Mouse (Mus musculus) C2C12 (cell line): ENCODE measurements around the gene Insyn1. TPM values are rescaled to one million over a fixed set of nuclear protein-coding genes. Genes with fewer than 3 reads are reported as not detected.

Source experiments
- H3K27me3 ChIP-seq: one replicate; pipeline ENCODE4 v1.6.1; 2011; ENCODE audit not compliant: control insufficient read depth, insufficient read depth, insufficient read length
- H3K36me3 ChIP-seq: one replicate; pipeline ENCODE4 v1.6.1; 2011; ENCODE audit not compliant: control insufficient read depth, insufficient read depth
- H3K4me3 ChIP-seq: one replicate; pipeline ENCODE4 v1.5.1; 2011; ENCODE audit warnings: mild to moderate bottlenecking, control low read depth; ENCODE audit not compliant: poor library complexity, insufficient read depth, severe bottlenecking
- H3K79me2 ChIP-seq: one replicate; pipeline ENCODE4 v1.6.1; 2011; ENCODE audit not compliant: control insufficient read depth, insufficient read depth
- H3K79me3 ChIP-seq: one replicate; pipeline ENCODE4 v1.6.1; 2011; ENCODE audit warnings: low read depth, control low read depth
- H3ac ChIP-seq: one replicate; pipeline ENCODE3; 2011; ENCODE audit warnings: low read depth; ENCODE audit not compliant: control insufficient read depth, insufficient read length
- CEBPB ChIP-seq: IDR thresholded peaks from one replicate; pipeline ENCODE4 v1.6.1; 2011; ENCODE audit warnings: low read depth, mild to moderate bottlenecking, control low read depth, moderate library complexity
- CTCF ChIP-seq: IDR thresholded peaks from one replicate; pipeline ENCODE4 v1.5.1; 2011; ENCODE audit not compliant: control insufficient read depth, insufficient read depth, insufficient read length
- FOSL1 ChIP-seq: IDR thresholded peaks from one replicate; pipeline ENCODE4 v1.8.0; 2011; ENCODE audit warnings: mild to moderate bottlenecking, low read length; ENCODE audit not compliant: poor library complexity, insufficient read depth, severe bottlenecking
- MAX ChIP-seq: IDR thresholded peaks from one replicate; pipeline ENCODE4 v1.6.1; 2011; ENCODE audit warnings: mild to moderate bottlenecking, control low read depth
- MYOD1 ChIP-seq: IDR thresholded peaks from one replicate; pipeline ENCODE4 v1.6.1; 2011; ENCODE audit warnings: low read depth; ENCODE audit not compliant: control insufficient read depth, insufficient read length
- MYOG ChIP-seq: IDR thresholded peaks from one replicate; pipeline ENCODE4 v1.6.1; 2011; ENCODE audit not compliant: control insufficient read depth, insufficient read length; ENCODE audit errors: extremely low read depth
- USF1 ChIP-seq: IDR thresholded peaks from one replicate; pipeline ENCODE4 v1.6.1; 2011; ENCODE audit warnings: low read depth, mild to moderate bottlenecking, control low read depth, moderate library complexity
- polyA plus RNA-seq: library from polyadenylated mRNA; unstranded; fragments of >200 nt; fragmentation: generic; extraction: Trizol; gene quantifications from one replicate; pipeline ENCODE4 v1.2.1, GENCODE M21; 2012; ENCODE audit warnings: missing spikeins

Gene Insyn1
- polyA plus RNA-seq, 1 experiment = 23.3 TPM

GRCm38 (mm10) chr9:58454886-58455285, 33.5 kb upstream of the Insyn1 start:
- peaks cover 35% of the 10 kb centered on the region for H3K79me2 ChIP-seq
- H3K27me3 ChIP-seq = no peaks in the 10 kb centered on the region
- H3K4me3 ChIP-seq = peak overlapping the region; percentile 34
- H3ac ChIP-seq = no peak overlapping the region
- H3K79me3 ChIP-seq = peaks cover 12% of the 10 kb centered on the region
- TF ChIP-seq USF1 = no peak
- TF ChIP-seq MYOD1 = no peak
- no peak for TF ChIP-seq CEBPB
- TF ChIP-seq MAX = no peak
- TF ChIP-seq FOSL1 = no peak
- no peak for TF ChIP-seq CTCF
- TF ChIP-seq MYOG = no peak
- H3K36me3 ChIP-seq = no peaks in the 10 kb centered on the region

- Histone ChIP-seq H3K27me3 (no peaks in the 10 kb centered on the region), H3K79me2 (peaks cover 42% of the 10 kb centered on the region), H3K36me3 (no peaks in the 10 kb centered on the region), H3K79me3 (peaks cover 15% of the 10 kb centered on the region), H3ac (no peak overlapping the region), H3K4me3 (peak overlapping the region; percentile 34)
- TF ChIP-seq MYOG (no peak), MYOD1 (no peak), USF1 (no peak), FOSL1 (no peak), CEBPB (no peak), CTCF (no peak), MAX (no peak)
These were observed 32.6 kb upstream of the Insyn1 start for GRCm38 (mm10) chr9:58455798-58456197.

DNA sequence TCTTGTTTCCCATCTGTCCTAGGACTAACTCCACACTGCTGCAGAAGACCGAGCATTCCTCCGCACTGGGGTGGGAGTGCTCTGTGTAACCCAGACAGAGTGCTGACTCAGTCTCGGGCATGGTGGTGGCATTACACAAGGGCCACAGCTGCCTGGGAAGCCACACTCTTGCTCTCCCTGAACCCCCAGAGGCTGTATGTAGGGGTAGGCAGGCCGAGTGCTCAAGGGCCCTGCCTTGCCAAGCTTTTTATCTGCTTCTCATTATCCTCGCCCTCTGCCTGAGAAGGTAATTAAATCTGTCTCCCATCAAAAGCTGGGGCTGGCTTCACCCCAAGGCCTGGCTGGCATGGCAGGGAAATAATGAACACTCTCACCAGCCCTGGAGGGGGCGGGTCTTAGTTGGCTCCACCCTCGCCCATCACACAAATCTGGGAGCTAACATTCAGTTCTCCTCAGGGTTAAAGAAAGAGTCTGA, 30.9 kb upstream of the Insyn1 start:
- no peak overlapping the region for H3K4me3 ChIP-seq
- H3K79me3 ChIP-seq = peaks cover 16% of the 10 kb centered on the region
- H3K79me2 ChIP-seq = peaks cover 59% of the 10 kb centered on the region
- H3K27me3 ChIP-seq = no peaks in the 10 kb centered on the region
- no peak overlapping the region for H3ac ChIP-seq
- H3K36me3 ChIP-seq = no peaks in the 10 kb centered on the region
- TF ChIP-seq MYOD1 (peak; percentile 40), CEBPB (peak; percentile 32), FOSL1 (no peak)

DNA sequence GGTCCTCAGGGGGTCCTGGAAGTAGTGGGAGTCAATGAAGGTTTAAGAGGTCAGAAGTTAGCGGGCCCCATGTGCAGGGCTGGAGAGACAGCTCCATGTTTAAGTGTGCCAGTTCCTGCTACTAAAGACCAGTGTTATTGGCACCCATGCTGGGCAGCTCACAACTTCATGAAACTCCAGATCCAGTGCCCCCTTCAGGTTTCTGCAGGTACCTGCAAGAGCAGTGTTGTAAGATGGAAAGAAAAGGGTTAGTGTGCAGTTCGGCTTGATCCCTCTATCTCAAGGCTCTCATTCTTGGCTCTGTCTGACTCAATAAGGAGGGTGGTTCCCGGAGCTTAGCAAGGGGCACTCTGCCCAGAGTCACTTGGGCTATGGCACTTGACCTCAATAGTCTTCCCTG, 30.1 kb upstream of the Insyn1 start:
- no peak for TF ChIP-seq USF1
- no peak for TF ChIP-seq CEBPB
- no peak for TF ChIP-seq FOSL1
- Histone ChIP-seq H3K27me3 (no peaks in the 10 kb centered on the region), H3K4me3 (no peak overlapping the region), H3K36me3 (peaks cover 4% of the 10 kb centered on the region), H3K79me3 (peaks cover 16% of the 10 kb centered on the region), H3K79me2 (peaks cover 61% of the 10 kb centered on the region), H3ac (no peak overlapping the region)

- Histone ChIP-seq H3ac (no peak overlapping the region), H3K79me2 (peaks cover 61% of the 10 kb centered on the region), H3K36me3 (peaks cover 4% of the 10 kb centered on the region), H3K27me3 (no peaks in the 10 kb centered on the region), H3K4me3 (no peak overlapping the region), H3K79me3 (peaks cover 16% of the 10 kb centered on the region)
- TF ChIP-seq USF1 = no peak
- TF ChIP-seq MYOD1 = no peak
- TF ChIP-seq CEBPB = no peak
- no peak for TF ChIP-seq FOSL1
These were observed 29.4 kb upstream of the Insyn1 start for GRCm38 (mm10) chr9:58458856-58459553.

GRCm38 (mm10) chr9:58467345-58468025, 20.9 kb upstream of the Insyn1 start:
- H3K79me3 ChIP-seq = no peaks in the 10 kb centered on the region
- peaks cover 1% of the 10 kb centered on the region for H3K79me2 ChIP-seq
- no peak overlapping the region for H3ac ChIP-seq
- TF ChIP-seq CTCF (no peak), FOSL1 (no peak), MAX (no peak), MYOG (no peak)
- no peaks in the 10 kb centered on the region for H3K27me3 ChIP-seq
- H3K36me3 ChIP-seq = peaks cover 28% of the 10 kb centered on the region
- no peak overlapping the region for H3K4me3 ChIP-seq
